16 mouse cellular contexts compared by ENCODE assay signal in the genomic region with DNA sequence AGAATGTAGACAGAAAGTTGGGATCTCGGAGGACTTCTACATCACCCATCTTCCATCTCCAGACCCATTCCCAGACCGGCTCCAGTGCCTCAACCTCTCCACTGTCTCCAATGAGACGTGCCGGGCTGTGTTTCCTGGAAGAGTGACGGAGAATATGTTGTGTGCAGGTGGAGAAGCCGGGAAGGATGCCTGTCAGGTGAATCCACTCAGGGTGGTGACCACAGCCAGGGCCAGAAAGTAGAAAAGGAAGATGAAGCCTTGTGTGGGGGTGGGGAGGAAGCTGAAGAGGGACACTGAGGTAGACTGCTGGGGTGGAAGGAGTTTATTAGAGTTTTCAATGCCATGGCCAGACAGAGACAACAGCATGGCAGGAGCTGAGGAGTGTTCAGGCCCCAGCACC. TPM values are rescaled to one million over a fixed set of nuclear protein-coding genes. Genes with fewer than 3 reads are reported as not detected.
"Had no signal": no experiment of that assay in that cellular context is flagged by ENCODE, and none has a peak within 500 bp of the region (broad histone marks: within the 10 kb centered on the region; RNA-seq: fewer than 3 reads in every experiment).

No protein-coding gene starts in this region.

- H3K4me2 ChIP-seq: hindbrain, embryonic 15.5 days; limb, embryonic 15.5 days; liver, embryonic 12.5 days; lung, embryonic 14.5 days; midbrain, embryonic 11.5 days had no signal

- H3K27ac ChIP-seq: hindbrain, embryonic 15.5 days; left cerebral cortex, adult 2 months; limb, embryonic 15.5 days; liver, embryonic 12.5 days had no signal

- H3K36me3 ChIP-seq: hindbrain, embryonic 15.5 days; limb, embryonic 15.5 days; liver, embryonic 12.5 days had no signal

- H3K27me3 ChIP-seq: hindbrain, embryonic 15.5 days; limb, embryonic 15.5 days; liver, embryonic 12.5 days had no signal

- H3K9ac ChIP-seq: hindbrain, embryonic 15.5 days; limb, embryonic 15.5 days; liver, embryonic 12.5 days; lung, embryonic 14.5 days had no signal

- H3K4me1 ChIP-seq: hindbrain, embryonic 15.5 days; liver, embryonic 12.5 days had no signal

- ATAC-seq: liver, embryonic 12.5 days; midbrain, embryonic 16.5 days had no signal

- H3K4me3 ChIP-seq: hindbrain, embryonic 15.5 days; left cerebral cortex, adult 2 months; limb, embryonic 15.5 days; liver, embryonic 12.5 days had no signal

- H3K9me3 ChIP-seq: hindbrain, embryonic 15.5 days; limb, embryonic 15.5 days; liver, embryonic 12.5 days had no signal

- DNase-seq: kidney, adult 11 months; kidney, postnatal 10 days; lung, embryonic 14.5 days; lung, postnatal 10 days; lung, postnatal 4 days had no signal

RNA-seq across cellular contexts. Expression of a gene that starts 2.5 kb away (rescaled TPM):
- polyA plus RNA-seq: kidney, embryonic 14.5 days; large intestine, adult 2 months; limb, embryonic 11.5 days; liver, embryonic 12.5 days; liver, embryonic 16.5 days; lung, embryonic 14.5 days; midbrain, embryonic 16.5 days; neural tube, embryonic 11.5 days had no signal

RNA-seq across cellular contexts. Expression of a gene that starts 3.2 kb away (rescaled TPM):
- polyA plus RNA-seq: hindbrain, embryonic 15.5 days; kidney, embryonic 14.5 days; large intestine, adult 2 months; limb, embryonic 11.5 days; liver, embryonic 12.5 days; liver, embryonic 16.5 days; lung, embryonic 14.5 days; midbrain, embryonic 11.5 days; midbrain, embryonic 16.5 days; neural tube, embryonic 11.5 days had no signal

RNA-seq across cellular contexts. Expression of a gene that starts 8.9 kb away (rescaled TPM):
- polyA plus RNA-seq: liver, embryonic 12.5 days; liver, embryonic 16.5 days; neural tube, embryonic 11.5 days had no signal

RNA-seq across cellular contexts. Expression of a gene that starts 19.8 kb away (rescaled TPM):
- polyA plus RNA-seq: kidney, embryonic 14.5 days; large intestine, adult 2 months; limb, embryonic 11.5 days; liver, embryonic 12.5 days; liver, embryonic 16.5 days; lung, embryonic 14.5 days; midbrain, embryonic 11.5 days; neural tube, embryonic 11.5 days had no signal
